Mouse (Mus musculus) embryonic facial prominence, embryonic 13.5 days (tissue): ENCODE measurements around the gene Zfp420. TPM values are rescaled to one million over a fixed set of nuclear protein-coding genes. Genes with fewer than 3 reads are reported as not detected.

Experiments used
- ATAC-seq: fragments of 200-750 bp; cut with Nextera tagmentation; 2 replicates; pipeline ENCODE4 v1.8.0; 2017; ENCODE audit warnings: low read depth; ENCODE audit not compliant: insufficient number of reproducible peaks, insufficient read depth, low FRiP score, low TSS enrichment
- H3K27ac ChIP-seq: fragments of 300-500 bp; sonication (generic); 2 replicates; pipeline ENCODE4 v1.5.1; 2015; ENCODE audit warnings: moderate library complexity, mild to moderate bottlenecking, inconsistent platforms
- H3K27me3 ChIP-seq: fragments of 300-500 bp; sonication (generic); 2 replicates; pipeline ENCODE4 v1.6.1; 2015; ENCODE audit warnings: mild to moderate bottlenecking, inconsistent platforms
- H3K36me3 ChIP-seq: fragments of 300-500 bp; sonication (generic); 2 replicates; pipeline ENCODE4 v1.6.1; 2015; ENCODE audit warnings: mild to moderate bottlenecking, inconsistent platforms
- H3K4me1 ChIP-seq: fragments of 300-500 bp; sonication (generic); 2 replicates; pipeline ENCODE4 v1.6.1; 2015; ENCODE audit warnings: inconsistent platforms
- H3K4me2 ChIP-seq: fragments of 300-500 bp; sonication (generic); 2 replicates; pipeline ENCODE4 v1.6.1; 2015; ENCODE audit warnings: moderate library complexity, mild to moderate bottlenecking, inconsistent platforms
- H3K4me3 ChIP-seq: fragments of 300-500 bp; sonication (generic); 2 replicates; pipeline ENCODE4 v1.5.1; 2015; ENCODE audit warnings: mild to moderate bottlenecking, inconsistent platforms
- H3K9ac ChIP-seq: fragments of 300-500 bp; sonication (generic); 2 replicates; pipeline ENCODE4 v1.6.1; 2015; ENCODE audit warnings: mild to moderate bottlenecking, inconsistent platforms
- H3K9me3 ChIP-seq: fragments of 300-500 bp; sonication (generic); 2 replicates; pipeline ENCODE4 v1.6.1; 2016; ENCODE audit warnings: inconsistent platforms
- WGBS: fragments of 180-500 bp; shearing (Covaris S2); methylation state at CpG from one replicate; pipeline ENCODE4 v1.1.7; 2015; ENCODE audit warnings: mixed read lengths; 5-methylcytosine and 5-hydroxymethylcytosine counted together
- polyA plus RNA-seq: library from polyadenylated mRNA; unstranded; fragments of >200 nt; fragmentation: Nextera tagmentation; extraction: Ambion mirVana; gene quantifications from 2 replicates; pipeline ENCODE4 v1.2.1, GENCODE M21; 2015

The Zfp420 gene
- 9.3 and 11.7 TPM in 2 replicates for polyA plus RNA-seq

- no peaks in the 10 kb centered on the region for H3K27me3 ChIP-seq
- H3K9ac ChIP-seq: peak within 1 kb of the TSS; percentile 76
- peaks cover 6% of the 10 kb centered on the region for H3K4me1 ChIP-seq
- H3K36me3 ChIP-seq: peaks cover 6% of the 10 kb centered on the region
- H3K9me3 ChIP-seq: no peaks in the 10 kb centered on the region
- peak; percentile 96 for ATAC-seq
- H3K27ac ChIP-seq: no peak within 1 kb of the TSS
- H3K4me3 ChIP-seq: peak within 1 kb of the TSS; percentile 66
- whole genome bisulfite sequencing: 4% methylated on average over 32 of the region's 32 CpGs
- peak within 1 kb of the TSS; percentile 76 for H3K4me2 ChIP-seq
These were observed at the start of gene Zfp420 for GRCm38 (mm10) chr7:29859532-29860517. Gene Zfp420, plus strand, starts transcription at chr7:29859979.

- Histone ChIP-seq H3K4me2 (no peak overlapping the region), H3K9me3 (no peaks in the 10 kb centered on the region), H3K36me3 (peaks cover 3% of the 10 kb centered on the region; the same call in 1 of the 2 replicates), H3K27ac (no peak overlapping the region), H3K9ac (no peak overlapping the region), H3K27me3 (no peaks in the 10 kb centered on the region), H3K4me3 (no peak overlapping the region), H3K4me1 (peaks cover 17% of the 10 kb centered on the region)
- 88% methylated on average over 1 of the region's 1 CpGs for WGBS
- ATAC-seq: no peak
These were observed 47.5 kb upstream of the Zfp420 start for GRCm38 (mm10) chr7:29812244-29812643.

GRCm38 (mm10) chr7:29814381-29814780, 45.4 kb upstream of the Zfp420 start:
- Histone ChIP-seq H3K27me3 (no peaks in the 10 kb centered on the region), H3K4me3 (no peak overlapping the region; the same call in 1 of the 2 replicates), H3K9ac (no peak overlapping the region), H3K4me1 (peaks cover 35% of the 10 kb centered on the region), H3K9me3 (no peaks in the 10 kb centered on the region), H3K27ac (no peak overlapping the region), H3K4me2 (peak overlapping the region; percentile 83), H3K36me3 (peaks cover 6% of the 10 kb centered on the region; the same call in 1 of the 2 replicates)
- 94% methylated on average over 2 of the region's 2 CpGs for WGBS
- ATAC-seq: no peak

- peak overlapping the region; percentile 83 for H3K4me2 ChIP-seq
- 0 out of 2 replicates have a peak, but pooled peaks have one; percentile 46 for ATAC-seq
- H3K9me3 ChIP-seq: no peaks in the 10 kb centered on the region
- H3K9ac ChIP-seq: peak overlapping the region; percentile 77
- peak overlapping the region; percentile 67 for H3K4me3 ChIP-seq
- H3K4me1 ChIP-seq: peaks cover 37% of the 10 kb centered on the region
- WGBS: 2% methylated on average over 12 of the region's 12 CpGs
- peaks cover 6% of the 10 kb centered on the region; the same call in 1 of the 2 replicates for H3K36me3 ChIP-seq
- peak overlapping the region; percentile 48; the same call in 1 of the 2 replicates for H3K27ac ChIP-seq
- H3K27me3 ChIP-seq: no peaks in the 10 kb centered on the region
These were observed 44.6 kb upstream of the Zfp420 start for GRCm38 (mm10) chr7:29815061-29815784.

- Histone ChIP-seq H3K4me1 (peaks cover 37% of the 10 kb centered on the region), H3K27me3 (no peaks in the 10 kb centered on the region), H3K9me3 (no peaks in the 10 kb centered on the region), H3K36me3 (peaks cover 10% of the 10 kb centered on the region; the same call in 1 of the 2 replicates), H3K4me2 (peak within 1 kb of the TSS; percentile 83), H3K27ac (peak within 1 kb of the TSS; percentile 48), H3K4me3 (peak within 1 kb of the TSS; percentile 67), H3K9ac (peak within 1 kb of the TSS; percentile 77)
- peak; percentile 96 for ATAC-seq
- under 1% methylated on average over 26 of the region's 26 CpGs for WGBS
These were observed 43.8 kb upstream of the Zfp420 start, which contains the start of gene Zfp790 for GRCm38 (mm10) chr7:29815910-29816429. Gene Zfp790, plus strand, starts transcription at chr7:29816114.

GRCm38 (mm10) chr7:29818619-29819254, 41.0 kb upstream of the Zfp420 start:
- WGBS: 3% methylated on average over 12 of the region's 12 CpGs
- Histone ChIP-seq H3K36me3 (peaks cover 34% of the 10 kb centered on the region), H3K4me3 (peak overlapping the region; percentile 65), H3K27ac (no peak overlapping the region), H3K27me3 (no peaks in the 10 kb centered on the region), H3K9me3 (no peaks in the 10 kb centered on the region), H3K4me2 (peak overlapping the region; percentile 82), H3K9ac (peak overlapping the region; percentile 78), H3K4me1 (peaks cover 37% of the 10 kb centered on the region)
- ATAC-seq: no peak; the same call in 1 of the 2 replicates

GRCm38 (mm10) chr7:29828001-29828400, 31.8 kb upstream of the Zfp420 start:
- ATAC-seq: no peak
- Histone ChIP-seq H3K9ac (no peak overlapping the region), H3K36me3 (peaks cover 87% of the 10 kb centered on the region), H3K27me3 (no peaks in the 10 kb centered on the region), H3K4me2 (no peak overlapping the region), H3K9me3 (no peaks in the 10 kb centered on the region), H3K27ac (no peak overlapping the region), H3K4me1 (no peaks in the 10 kb centered on the region), H3K4me3 (no peak overlapping the region)
- 93% methylated on average over 12 of the region's 12 CpGs for WGBS

- Histone ChIP-seq H3K36me3 (peaks cover 87% of the 10 kb centered on the region), H3K27ac (no peak overlapping the region), H3K27me3 (no peaks in the 10 kb centered on the region), H3K4me2 (no peak overlapping the region), H3K9ac (no peak overlapping the region), H3K4me1 (no peaks in the 10 kb centered on the region), H3K4me3 (no peak overlapping the region), H3K9me3 (no peaks in the 10 kb centered on the region)
- ATAC-seq: no peak
- 94% methylated on average over 12 of the region's 12 CpGs for WGBS
These were observed 30.0 kb upstream of the Zfp420 start for GRCm38 (mm10) chr7:29829804-29830203.

GRCm38 (mm10) chr7:29836816-29837215, 23.0 kb upstream of the Zfp420 start:
- 79% methylated on average over 1 of the region's 1 CpGs for WGBS
- Histone ChIP-seq H3K9ac (no peak overlapping the region), H3K36me3 (peaks cover 25% of the 10 kb centered on the region), H3K27me3 (no peaks in the 10 kb centered on the region), H3K9me3 (no peaks in the 10 kb centered on the region), H3K4me2 (no peak overlapping the region), H3K4me1 (no peaks in the 10 kb centered on the region), H3K4me3 (no peak overlapping the region), H3K27ac (no peak overlapping the region)
- no peak for ATAC-seq

- ATAC-seq: no peak
- 86% methylated on average over 3 of the region's 3 CpGs for WGBS
- no peaks in the 10 kb centered on the region for H3K9me3 ChIP-seq
These were observed 20.5 kb upstream of the Zfp420 start for GRCm38 (mm10) chr7:29839256-29839655.

GRCm38 (mm10) chr7:29842105-29842504, 17.7 kb upstream of the Zfp420 start:
- peaks cover 36% of the 10 kb centered on the region for H3K36me3 ChIP-seq
- H3K27ac ChIP-seq: no peak overlapping the region
- H3K4me1 ChIP-seq: no peaks in the 10 kb centered on the region
- no peak overlapping the region for H3K4me2 ChIP-seq
- no peak for ATAC-seq
- WGBS: 67% methylated on average over 1 of the region's 1 CpGs
- H3K4me3 ChIP-seq: no peak overlapping the region
- H3K9me3 ChIP-seq: no peaks in the 10 kb centered on the region
- H3K27me3 ChIP-seq: no peaks in the 10 kb centered on the region
- no peak overlapping the region for H3K9ac ChIP-seq

More at GRCm38 (mm10) chr7:29839256-29839655, 20.5 kb upstream of the Zfp420 start:
- H3K4me3 ChIP-seq: no peak overlapping the region
- no peaks in the 10 kb centered on the region for H3K27me3 ChIP-seq
- H3K36me3 ChIP-seq: peaks cover 13% of the 10 kb centered on the region
- no peak overlapping the region for H3K27ac ChIP-seq
- no peak overlapping the region for H3K9ac ChIP-seq
- no peaks in the 10 kb centered on the region for H3K4me1 ChIP-seq
- no peak overlapping the region for H3K4me2 ChIP-seq
